Mouse (Mus musculus) megakaryocyte, embryonic 14.5 days (primary cell): ENCODE results near the gene Pld4. TPM values are rescaled to one million over a fixed set of nuclear protein-coding genes. Genes with fewer than 3 reads are reported as not detected.

Source experiments
- H3K27me3 ChIP-seq: replicated peaks from 2 replicates; pipeline ENCODE3; 2012; ENCODE audit warnings: inconsistent platforms
- H3K36me3 ChIP-seq: replicated peaks from 2 replicates; pipeline ENCODE3; 2012; ENCODE audit warnings: low read length, inconsistent platforms, mixed read lengths
- H3K4me1 ChIP-seq: 2 replicates; pipeline ENCODE4 v1.6.1; 2012; ENCODE audit warnings: inconsistent platforms
- H3K4me3 ChIP-seq: replicated peaks from 2 replicates; pipeline ENCODE3; 2012; ENCODE audit warnings: moderate library complexity, mild to moderate bottlenecking, inconsistent platforms
- H3K9me3 ChIP-seq: 2 replicates; pipeline ENCODE4 v1.6.1; 2012; ENCODE audit warnings: inconsistent platforms
- FLI1 ChIP-seq: IDR thresholded peaks from 2 replicates; pipeline ENCODE4 v1.6.1; 2012; ENCODE audit warnings: low read length, inconsistent platforms, mixed read lengths
- GATA1 ChIP-seq: IDR thresholded peaks from 3 replicates; pipeline ENCODE4 v1.6.1; 2012; ENCODE audit warnings: mixed read lengths, low read length, inconsistent platforms, borderline replicate concordance
- polyA plus RNA-seq: library from polyadenylated mRNA; stranded (reverse); fragments of >175 nt; gene quantifications from 2 replicates; pipeline ENCODE4 v1.2.3, GENCODE M21; 2012; ENCODE audit warnings: low replicate concordance; ENCODE audit not compliant: insufficient read depth

The Pld4 gene
- polyA plus RNA-seq, 1 experiment: 36.3 TPM

DNA sequence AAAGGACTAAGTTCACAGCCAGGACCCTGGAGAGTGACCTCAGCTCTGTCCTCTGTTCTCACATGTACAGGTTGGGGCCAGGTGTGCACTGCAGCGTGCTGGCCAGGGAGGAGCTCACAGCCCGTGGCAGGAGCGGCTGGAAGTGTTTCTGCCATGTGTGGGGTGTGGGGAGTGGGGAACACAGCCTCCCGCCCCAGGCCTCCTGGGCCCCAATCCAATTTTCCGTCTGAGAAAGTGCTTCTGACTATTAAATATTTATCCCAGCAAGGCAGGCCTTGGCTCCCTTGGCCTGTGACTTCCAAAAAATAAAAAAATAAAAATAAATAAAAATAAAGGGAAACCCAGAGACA, 37.9 kb downstream of the Pld4 start:
- Histone ChIP-seq H3K27me3 (peaks cover 93% of the 10 kb centered on the region), H3K4me1 (peaks cover 79% of the 10 kb centered on the region), H3K9me3 (no peaks in the 10 kb centered on the region), H3K4me3 (no peak overlapping the region), H3K36me3 (no peaks in the 10 kb centered on the region)
- TF ChIP-seq GATA1 (no peak), FLI1 (no peak)

DNA sequence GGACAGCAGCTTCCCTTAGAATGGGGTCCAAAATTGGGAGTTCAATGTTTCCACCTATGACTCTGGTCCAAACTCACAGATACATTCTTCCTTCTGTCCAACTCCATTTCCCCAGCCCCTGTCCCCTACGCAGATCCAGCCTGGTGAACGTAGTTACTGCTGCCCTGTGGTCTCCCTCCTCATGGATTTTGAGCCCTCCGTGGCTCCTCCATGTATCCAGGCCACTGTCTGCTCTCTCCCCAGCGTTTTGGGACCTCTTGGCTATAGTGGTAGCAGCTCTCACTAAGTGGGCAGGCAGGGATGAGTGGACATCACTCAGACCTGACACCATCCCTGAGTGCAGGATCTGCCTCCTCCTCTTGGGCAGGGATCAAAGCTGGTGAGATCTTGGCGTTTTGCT, 38.3 kb downstream of the Pld4 start:
- Histone ChIP-seq H3K36me3 (no peaks in the 10 kb centered on the region), H3K9me3 (no peaks in the 10 kb centered on the region), H3K4me1 (peaks cover 79% of the 10 kb centered on the region), H3K4me3 (no peak overlapping the region), H3K27me3 (peaks cover 93% of the 10 kb centered on the region)
- no peak for TF ChIP-seq FLI1
- TF ChIP-seq GATA1: no peak

DNA sequence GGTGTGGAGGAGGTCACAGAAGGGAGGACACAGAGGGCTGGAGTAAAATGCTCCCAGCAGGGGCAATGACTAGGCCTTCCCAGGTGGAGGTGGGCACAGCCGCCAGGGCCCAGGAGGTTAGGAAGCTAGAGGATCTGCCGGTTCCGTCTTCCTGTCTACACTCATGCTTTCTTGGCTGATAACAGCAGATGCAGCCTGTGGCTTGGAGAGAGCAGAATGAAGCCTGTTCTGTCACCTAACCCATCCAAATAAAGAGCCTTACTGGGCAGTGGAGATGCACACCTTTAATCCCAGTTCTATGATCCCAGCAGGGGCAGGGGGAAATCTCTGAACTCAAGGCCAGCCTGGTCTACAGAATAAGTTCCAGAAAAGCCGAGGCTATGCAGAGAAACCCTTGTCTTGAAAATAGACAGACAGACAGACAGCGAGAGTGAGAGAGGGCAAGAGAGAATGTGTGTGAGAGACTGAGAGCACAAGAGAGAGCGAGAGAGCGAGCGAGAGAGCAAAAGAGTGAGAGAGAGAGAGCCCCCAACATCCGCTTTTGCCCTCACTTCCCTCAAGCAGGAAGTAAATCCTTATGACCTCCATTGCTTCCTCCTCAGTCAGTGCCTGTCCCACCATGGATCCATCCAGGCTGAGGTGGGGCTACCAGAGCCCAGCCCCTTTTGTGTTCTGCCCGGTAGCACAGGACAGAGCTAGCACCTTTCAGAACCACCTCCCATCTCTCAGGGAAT, 38.9 kb downstream of the Pld4 start:
- Histone ChIP-seq H3K36me3 (no peaks in the 10 kb centered on the region), H3K9me3 (no peaks in the 10 kb centered on the region), H3K27me3 (peaks cover 93% of the 10 kb centered on the region), H3K4me1 (peaks cover 78% of the 10 kb centered on the region), H3K4me3 (no peak overlapping the region)
- TF ChIP-seq FLI1 (no peak), GATA1 (no peak)

DNA sequence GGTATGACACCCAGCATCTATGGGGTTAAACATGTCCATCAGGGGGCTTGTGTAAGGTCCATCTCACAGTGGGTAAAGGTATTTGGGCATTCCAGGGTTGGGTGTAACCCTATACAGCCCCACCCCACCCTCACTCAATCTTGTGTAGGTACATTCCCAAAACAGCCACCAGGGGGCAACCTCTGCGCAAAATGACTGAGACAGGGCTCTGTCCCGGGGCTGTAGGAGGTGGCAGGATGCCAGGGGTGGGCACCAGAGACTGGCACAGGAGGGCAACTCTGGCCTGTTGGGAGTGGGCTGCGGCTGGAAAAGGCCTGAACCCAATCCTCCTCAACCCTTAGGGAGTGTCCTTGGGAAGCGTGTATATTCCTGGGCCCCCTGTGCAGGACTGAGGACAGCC, 40.0 kb downstream of the Pld4 start:
- no peaks in the 10 kb centered on the region for H3K36me3 ChIP-seq
- TF ChIP-seq GATA1 (no peak), FLI1 (no peak)
- peaks cover 83% of the 10 kb centered on the region for H3K4me1 ChIP-seq
- H3K4me3 ChIP-seq: no peak overlapping the region
- H3K9me3 ChIP-seq: no peaks in the 10 kb centered on the region
- peaks cover 97% of the 10 kb centered on the region for H3K27me3 ChIP-seq

DNA sequence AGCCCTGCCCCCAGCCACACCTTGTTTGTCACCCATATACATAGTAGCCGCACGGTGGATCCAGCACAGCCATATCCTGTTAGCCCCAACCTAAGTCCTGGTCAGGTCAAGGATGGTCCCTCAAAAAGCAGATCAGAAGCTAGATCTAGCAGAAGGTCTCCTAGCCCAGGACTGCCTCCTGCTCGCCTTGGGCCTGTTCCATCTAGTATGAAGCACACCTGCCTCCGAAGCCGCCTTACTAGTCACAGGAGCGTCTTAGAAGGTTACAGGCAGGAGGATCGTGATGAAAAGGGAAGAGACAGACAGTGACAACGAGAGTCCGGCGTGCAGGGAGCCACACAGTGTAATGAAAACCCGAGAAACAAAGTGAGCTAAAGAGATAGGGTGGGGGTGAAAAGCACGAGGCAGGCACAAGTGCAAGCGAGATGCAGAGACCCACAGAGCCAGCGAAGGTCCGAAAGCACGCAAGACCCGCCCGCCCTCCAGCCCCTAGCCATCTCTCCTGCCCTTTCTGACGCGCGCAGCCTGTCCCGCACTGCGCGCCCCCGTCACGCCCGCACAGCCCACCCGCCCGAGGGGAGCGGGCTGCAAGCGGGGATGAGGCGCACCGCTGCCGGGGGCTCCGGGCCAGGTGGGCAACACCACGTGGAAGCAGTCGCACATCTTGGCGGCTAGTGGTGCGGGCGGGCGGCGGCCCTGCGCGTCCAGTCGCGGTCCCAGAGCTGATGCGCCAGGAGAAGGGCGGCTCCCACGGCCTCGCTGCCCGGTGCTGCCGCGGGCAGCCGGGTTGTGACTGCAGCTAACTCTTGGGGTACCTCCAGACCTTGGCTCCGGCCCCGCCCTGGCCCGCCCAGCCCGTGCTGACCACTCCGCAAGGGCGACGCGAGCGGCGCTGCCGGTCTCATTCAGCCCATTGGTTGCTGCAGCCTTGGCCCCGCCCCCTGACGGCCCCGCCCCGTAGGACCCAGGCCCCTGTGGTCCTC, 41.7 kb downstream of the Pld4 start, which contains the start of gene Ahnak2:
TSS of gene Ahnak2 (minus strand) at position 794 of the 983 bp plus-strand sequence.
- TF ChIP-seq GATA1 (no peak), FLI1 (no peak)
- Histone ChIP-seq H3K27me3 (peaks cover 86% of the 10 kb centered on the region), H3K4me3 (peak within 1 kb of the TSS; percentile 91)

DNA sequence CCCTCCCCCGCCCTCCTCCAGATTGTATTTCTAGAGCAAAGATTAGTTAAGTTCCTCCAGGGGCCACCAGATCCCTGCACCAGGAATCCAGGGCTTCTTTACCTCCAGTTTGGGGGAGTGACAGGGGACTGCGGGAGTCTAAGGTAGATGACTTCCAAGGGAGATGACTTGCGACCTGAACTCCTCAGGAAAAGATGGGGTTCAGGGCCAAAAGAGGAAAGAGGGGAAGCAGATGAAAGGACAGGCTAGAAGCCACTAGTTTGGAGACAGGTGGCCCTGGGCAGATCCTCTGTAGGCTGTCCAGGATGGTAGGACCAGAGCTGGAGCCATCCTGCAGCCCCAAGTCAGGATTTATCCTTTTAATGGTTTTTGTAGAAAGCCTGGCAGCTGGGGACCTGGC, 42.5 kb downstream of the Pld4 start:
- H3K27me3 ChIP-seq: peaks cover 78% of the 10 kb centered on the region
- TF ChIP-seq FLI1 (no peak), GATA1 (no peak)
- H3K4me1 ChIP-seq: peaks cover 85% of the 10 kb centered on the region
- H3K4me3 ChIP-seq: no peak overlapping the region
- no peaks in the 10 kb centered on the region for H3K36me3 ChIP-seq
- no peaks in the 10 kb centered on the region for H3K9me3 ChIP-seq

More for the DNA sequence above, 41.7 kb downstream of the Pld4 start, which contains the start of gene Ahnak2:
- Histone ChIP-seq H3K36me3 (no peaks in the 10 kb centered on the region), H3K4me1 (peaks cover 83% of the 10 kb centered on the region), H3K9me3 (no peaks in the 10 kb centered on the region)

DNA sequence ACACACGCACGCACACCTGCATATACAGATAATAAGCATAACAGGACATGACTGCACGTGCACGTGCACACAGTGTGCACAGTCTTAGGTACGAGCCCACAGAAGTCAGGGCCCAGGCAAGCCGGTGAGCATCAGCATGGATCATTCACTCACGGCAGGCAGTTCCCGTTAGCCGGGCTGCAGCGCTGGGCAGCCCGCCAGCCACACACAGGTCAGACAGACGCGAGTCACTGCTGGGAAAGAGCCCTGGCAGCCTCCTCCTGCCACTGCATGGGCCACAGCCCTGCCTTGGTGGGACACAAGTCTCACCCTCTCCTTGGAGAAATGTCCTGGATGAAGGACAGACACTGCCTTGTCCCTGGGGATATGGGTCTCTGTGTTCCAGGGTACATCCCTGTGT, 43.6 kb downstream of the Pld4 start:
- peaks cover 90% of the 10 kb centered on the region for H3K4me1 ChIP-seq
- no peak overlapping the region for H3K4me3 ChIP-seq
- H3K27me3 ChIP-seq: peaks cover 68% of the 10 kb centered on the region
- no peaks in the 10 kb centered on the region for H3K9me3 ChIP-seq
- TF ChIP-seq FLI1 (no peak), GATA1 (no peak)
- H3K36me3 ChIP-seq: no peaks in the 10 kb centered on the region

DNA sequence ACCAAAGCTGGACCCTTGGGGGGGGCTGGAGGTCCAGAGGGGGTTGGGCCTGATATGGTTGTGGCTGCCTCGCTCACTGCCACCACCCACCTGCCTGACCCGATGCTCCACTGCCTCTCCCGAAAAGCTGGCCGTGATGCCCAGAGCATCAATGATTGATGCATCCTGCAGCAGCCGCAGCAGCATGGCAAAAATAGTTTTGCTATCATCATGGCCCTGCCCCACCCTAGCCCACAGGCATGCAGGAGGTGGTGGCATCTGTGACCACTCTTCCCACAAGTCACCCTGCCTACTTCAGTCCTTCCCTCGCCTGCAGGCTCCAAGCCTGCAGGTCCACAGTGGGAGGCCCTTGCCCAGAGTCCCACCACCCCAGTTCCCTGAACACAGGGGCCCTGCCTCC, 45.6 kb downstream of the Pld4 start:
- TF ChIP-seq FLI1 (no peak), GATA1 (no peak)

DNA sequence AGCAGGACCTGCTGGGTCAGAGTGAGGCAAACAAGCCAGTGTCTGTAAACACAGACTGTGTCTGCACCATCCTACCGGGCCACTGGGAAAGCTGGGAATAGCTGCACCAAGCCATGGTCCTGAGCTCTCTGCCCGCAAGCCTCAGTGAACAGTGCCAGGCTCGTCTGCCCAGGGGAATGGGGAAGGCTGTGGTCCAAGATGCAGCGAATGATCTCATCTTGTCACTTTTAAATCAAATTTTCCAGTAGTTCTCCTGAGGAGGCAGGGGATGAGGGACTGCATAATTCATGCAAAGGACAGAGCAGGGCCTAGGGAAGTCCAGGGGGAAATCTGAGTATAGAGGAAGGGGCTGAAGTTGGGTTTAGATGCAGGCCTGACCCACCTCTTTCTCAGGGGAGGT, 47.3 kb downstream of the Pld4 start:
- peaks cover 24% of the 10 kb centered on the region for H3K36me3 ChIP-seq
- H3K4me3 ChIP-seq: no peak overlapping the region
- H3K27me3 ChIP-seq: peaks cover 32% of the 10 kb centered on the region
- H3K9me3 ChIP-seq: no peaks in the 10 kb centered on the region
- peaks cover 83% of the 10 kb centered on the region for H3K4me1 ChIP-seq
- TF ChIP-seq GATA1 (no peak), FLI1 (no peak)

More for the DNA sequence above, 45.6 kb downstream of the Pld4 start:
- Histone ChIP-seq H3K9me3 (no peaks in the 10 kb centered on the region), H3K4me1 (peaks cover 96% of the 10 kb centered on the region), H3K36me3 (peaks cover 6% of the 10 kb centered on the region), H3K4me3 (peak overlapping the region; percentile 69), H3K27me3 (peaks cover 48% of the 10 kb centered on the region)

DNA sequence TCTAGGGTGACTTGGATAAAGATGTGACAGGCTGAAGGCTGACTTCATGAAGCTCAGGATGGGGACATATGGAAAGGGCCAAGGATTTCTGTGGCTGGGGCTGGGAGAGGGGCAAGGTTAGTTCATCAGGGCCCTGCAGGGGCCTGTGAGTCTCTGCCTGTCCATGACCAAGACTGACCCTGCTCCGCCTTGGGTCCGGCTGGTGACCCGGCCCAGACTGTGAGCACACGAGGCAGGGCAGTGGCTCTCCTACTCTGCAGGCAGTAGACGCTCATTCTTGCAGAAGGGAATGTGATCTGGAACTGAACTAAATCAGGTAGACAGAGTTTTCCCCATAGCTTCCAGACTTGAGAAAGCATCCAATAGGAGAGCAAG, 47.7 kb downstream of the Pld4 start:
- Histone ChIP-seq H3K4me1 (peaks cover 80% of the 10 kb centered on the region), H3K4me3 (peak overlapping the region; percentile 97), H3K36me3 (peaks cover 28% of the 10 kb centered on the region), H3K9me3 (no peaks in the 10 kb centered on the region), H3K27me3 (peaks cover 28% of the 10 kb centered on the region)
- no peak for TF ChIP-seq FLI1
- TF ChIP-seq GATA1: no peak
